Mouse (Mus musculus) stomach, embryonic 16.5 days (tissue): ENCODE measurements around the gene Amacr. TPM values are rescaled to one million over a fixed set of nuclear protein-coding genes. Genes with fewer than 3 reads are reported as not detected.

Experiments
- ATAC-seq: fragments of 200-750 bp; cut with Nextera tagmentation; 2 replicates; pipeline ENCODE4 v1.8.0; 2017; ENCODE audit warnings: moderate number of reproducible peaks, moderate TSS enrichment; ENCODE audit not compliant: insufficient read depth, low FRiP score
- H3K27ac ChIP-seq: fragments of 300-500 bp; sonication (generic); 2 replicates; pipeline ENCODE4 v1.5.1; 2014; ENCODE audit warnings: low read length
- H3K27me3 ChIP-seq: fragments of 300-500 bp; sonication (generic); 2 replicates; pipeline ENCODE4 v1.6.1; 2014; ENCODE audit warnings: low read length, control low read depth, mixed read lengths; ENCODE audit not compliant: control insufficient read depth, insufficient read depth
- H3K36me3 ChIP-seq: fragments of 300-500 bp; sonication (generic); 2 replicates; pipeline ENCODE4 v1.6.1; 2014; ENCODE audit warnings: low read length; ENCODE audit not compliant: control insufficient read depth, insufficient read depth
- H3K4me1 ChIP-seq: fragments of 300-500 bp; sonication (generic); 2 replicates; pipeline ENCODE4 v1.6.1; 2014; ENCODE audit warnings: low read length, control low read depth, mixed read lengths; ENCODE audit not compliant: control insufficient read depth, insufficient read depth
- H3K4me2 ChIP-seq: fragments of 300-500 bp; sonication (generic); 2 replicates; pipeline ENCODE4 v1.6.1; 2014; ENCODE audit warnings: low read depth, low read length, mixed read lengths
- H3K4me3 ChIP-seq: fragments of 300-500 bp; sonication (generic); replicated peaks from 2 replicates; pipeline ENCODE4 v1.5.1; 2014; ENCODE audit warnings: mild to moderate bottlenecking, low read length
- H3K9ac ChIP-seq: fragments of 300-500 bp; sonication (generic); 2 replicates; pipeline ENCODE4 v1.6.1; 2014; ENCODE audit warnings: low read length
- H3K9me3 ChIP-seq: fragments of 300-500 bp; sonication (generic); replicated peaks from 2 replicates; pipeline ENCODE4 v1.6.1; 2016; ENCODE audit warnings: low read length, control low read depth; ENCODE audit not compliant: control insufficient read depth
- WGBS: fragments of 180-500 bp; shearing (Covaris S2); extraction: QIAGEN DNeasy Blood & Tissue Kit; methylation state at CpG from one replicate; pipeline ENCODE4 v1.1.7; 2014; 5-methylcytosine and 5-hydroxymethylcytosine counted together
- polyA plus RNA-seq: library from polyadenylated mRNA; unstranded; fragments of >200 nt; fragmentation: Nextera tagmentation; extraction: Ambion mirVana; gene quantifications from 2 replicates; pipeline ENCODE4 v1.2.1, GENCODE M21; 2015

Gene Amacr
- polyA plus RNA-seq, 1 experiment from 2014 or later: 17.6 TPM

GRCm38 (mm10) chr15:11004646-11005045 lies 23.1 kb downstream of the Amacr start:
- H3K9ac ChIP-seq: no peak overlapping the region
- H3K9me3 ChIP-seq: no peaks in the 10 kb centered on the region
- no peak overlapping the region for H3K27ac ChIP-seq
- 61% methylated on average over 6 of the region's 6 CpGs for WGBS
- H3K4me1 ChIP-seq: no peaks in the 10 kb centered on the region
- no peaks in the 10 kb centered on the region for H3K27me3 ChIP-seq
- no peak overlapping the region for H3K4me2 ChIP-seq
- ATAC-seq: no peak
- H3K36me3 ChIP-seq: no peaks in the 10 kb centered on the region
- H3K4me3 ChIP-seq: no peak overlapping the region

GRCm38 (mm10) chr15:11008756-11009155 lies 27.2 kb downstream of the Amacr start:
- Histone ChIP-seq H3K27me3 (no peaks in the 10 kb centered on the region), H3K9me3 (no peaks in the 10 kb centered on the region), H3K9ac (no peak overlapping the region), H3K4me3 (no peak overlapping the region), H3K36me3 (no peaks in the 10 kb centered on the region), H3K27ac (no peak overlapping the region), H3K4me2 (no peak overlapping the region), H3K4me1 (no peaks in the 10 kb centered on the region)
- ATAC-seq: no peak
- WGBS: 29% methylated on average over 5 of the region's 5 CpGs

DNA sequence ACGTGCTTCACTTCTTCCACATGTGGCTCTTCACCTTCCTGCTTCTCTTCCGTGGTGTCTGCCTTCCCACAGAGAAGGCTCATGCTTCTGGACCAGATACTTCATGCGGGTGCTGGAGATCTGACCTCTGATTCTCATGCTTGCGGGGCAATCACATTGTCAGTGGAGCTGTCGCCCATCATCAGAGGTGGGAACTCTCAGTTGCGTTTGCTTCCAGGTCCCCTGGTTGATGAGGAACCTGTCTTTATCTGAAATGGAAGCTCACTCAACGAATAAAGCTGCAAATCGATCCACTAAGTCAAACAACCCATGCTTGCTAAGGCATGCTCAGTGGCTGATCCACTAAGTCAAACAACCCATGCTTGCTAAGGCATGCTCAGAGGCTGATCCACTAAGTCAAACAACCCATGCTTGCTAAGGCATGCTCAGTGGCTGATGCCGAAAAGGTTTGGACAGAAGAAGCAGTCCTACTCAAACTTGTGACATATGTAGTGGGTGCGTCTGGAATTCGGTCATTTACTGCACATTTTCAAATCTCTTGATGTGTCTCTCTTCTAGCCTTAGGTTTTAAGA lies 29.5 kb downstream of the Amacr start:
- Histone ChIP-seq H3K4me2 (no peak overlapping the region), H3K27me3 (no peaks in the 10 kb centered on the region), H3K4me3 (no peak overlapping the region), H3K9me3 (no peaks in the 10 kb centered on the region), H3K36me3 (no peaks in the 10 kb centered on the region), H3K27ac (no peak overlapping the region; the same call in 1 of the 2 replicates), H3K9ac (no peak overlapping the region), H3K4me1 (no peaks in the 10 kb centered on the region)
- 60% methylated on average over 11 of the region's 11 CpGs for WGBS
- ATAC-seq: no peak

DNA sequence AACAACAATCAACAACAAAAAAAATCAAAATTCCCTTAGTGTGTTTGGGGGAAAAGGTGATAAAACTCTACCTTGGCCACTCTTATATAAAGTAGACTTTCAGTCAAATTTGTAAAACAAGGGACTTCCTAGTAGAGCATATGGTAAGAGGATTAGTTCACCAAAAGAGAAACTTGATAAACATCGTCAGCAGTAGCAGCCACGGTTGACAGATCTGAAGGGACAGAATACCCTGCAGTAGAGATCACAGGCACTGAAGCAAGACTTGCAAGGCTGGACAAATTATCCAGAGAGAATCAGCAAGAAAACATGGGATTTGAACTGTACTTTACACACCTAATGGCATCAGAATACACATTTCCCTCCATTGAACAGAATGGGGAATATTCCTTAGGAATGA lies 33.4 kb downstream of the Amacr start:
- no peak overlapping the region for H3K27ac ChIP-seq
- WGBS: 59% methylated on average over 2 of the region's 2 CpGs
- H3K9ac ChIP-seq: no peak overlapping the region
- no peak for ATAC-seq
- no peak overlapping the region for H3K4me3 ChIP-seq
- H3K27me3 ChIP-seq: no peaks in the 10 kb centered on the region
- H3K4me2 ChIP-seq: no peak overlapping the region
- H3K4me1 ChIP-seq: no peaks in the 10 kb centered on the region
- H3K36me3 ChIP-seq: no peaks in the 10 kb centered on the region
- H3K9me3 ChIP-seq: no peaks in the 10 kb centered on the region

GRCm38 (mm10) chr15:11026801-11027561 lies 45.4 kb downstream of the Amacr start:
- no peak for ATAC-seq
- no peak overlapping the region for H3K4me3 ChIP-seq
- H3K4me1 ChIP-seq: no peaks in the 10 kb centered on the region
- 42% methylated on average over 4 of the region's 4 CpGs for WGBS
- H3K27me3 ChIP-seq: no peaks in the 10 kb centered on the region
- no peak overlapping the region for H3K9ac ChIP-seq
- H3K36me3 ChIP-seq: no peaks in the 10 kb centered on the region
- no peaks in the 10 kb centered on the region for H3K9me3 ChIP-seq
- H3K27ac ChIP-seq: no peak overlapping the region
- H3K4me2 ChIP-seq: no peak overlapping the region

DNA sequence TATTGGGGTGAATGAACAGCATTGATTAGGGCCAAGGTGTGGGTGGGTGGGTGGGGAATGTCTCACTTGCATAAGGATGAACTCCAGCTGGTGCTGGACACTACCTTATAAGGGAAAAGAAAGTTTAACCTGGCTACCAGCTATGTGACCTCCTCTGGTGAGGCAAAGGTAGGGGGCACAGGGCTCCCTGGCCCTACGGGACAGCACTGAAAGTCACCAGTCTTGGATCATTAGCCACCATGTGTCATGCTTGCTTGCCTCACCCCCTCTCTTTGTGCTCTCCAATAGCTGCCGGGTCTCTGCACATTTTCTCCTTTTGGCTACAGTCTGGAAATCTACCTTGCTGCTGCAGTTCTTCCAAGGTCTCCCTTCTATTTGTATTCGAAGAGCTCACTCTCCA lies 48.6 kb downstream of the Amacr start:
- H3K4me3 ChIP-seq: no peak overlapping the region
- no peaks in the 10 kb centered on the region for H3K36me3 ChIP-seq
- H3K9me3 ChIP-seq: no peaks in the 10 kb centered on the region
- H3K27ac ChIP-seq: no peak overlapping the region
- no peak overlapping the region for H3K9ac ChIP-seq
- no peak for ATAC-seq
- H3K4me1 ChIP-seq: no peaks in the 10 kb centered on the region
- H3K4me2 ChIP-seq: no peak overlapping the region
- H3K27me3 ChIP-seq: peaks cover 16% of the 10 kb centered on the region
- WGBS: 77% methylated on average over 3 of the region's 3 CpGs

DNA sequence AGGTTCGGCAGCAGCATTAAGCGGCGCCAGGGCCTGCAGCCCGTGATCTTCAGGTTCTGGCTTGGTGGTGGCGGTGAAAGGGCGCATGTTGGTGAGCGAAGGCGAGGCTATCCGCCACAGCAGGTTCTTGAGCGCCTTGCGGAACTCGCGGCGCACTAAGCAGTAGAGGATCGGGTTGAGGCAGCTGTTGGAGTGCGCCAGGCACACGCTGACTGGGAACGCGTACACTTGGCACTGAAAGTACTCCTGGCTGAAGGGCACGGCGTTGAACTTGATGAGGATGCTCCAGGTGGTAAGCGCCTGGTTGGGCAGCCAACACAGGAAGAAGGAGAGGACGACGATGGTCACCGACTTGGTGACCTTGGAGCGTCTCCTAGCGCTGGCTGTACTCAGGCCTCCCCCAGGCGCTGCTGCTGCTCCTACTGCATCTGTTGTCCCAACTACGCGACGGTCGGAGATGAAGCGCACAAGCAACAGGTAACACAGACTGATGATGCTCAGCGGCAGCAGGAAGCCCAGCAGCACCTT lies 54.5 kb downstream of the Amacr start:
- Histone ChIP-seq H3K36me3 (no peaks in the 10 kb centered on the region), H3K4me3 (peak overlapping the region; percentile 39), H3K4me1 (peaks cover 8% of the 10 kb centered on the region; the same call in 1 of the 2 replicates), H3K9me3 (no peaks in the 10 kb centered on the region), H3K27ac (no peak overlapping the region), H3K4me2 (peak overlapping the region; percentile 57), H3K9ac (no peak overlapping the region), H3K27me3 (peaks cover 49% of the 10 kb centered on the region)
- 3% methylated on average over 34 of the region's 34 CpGs for WGBS
- no peak for ATAC-seq

- H3K9me3 ChIP-seq: no peaks in the 10 kb centered on the region
- WGBS: 2% methylated on average over 49 of the region's 49 CpGs
- peak overlapping the region; percentile 57 for H3K4me2 ChIP-seq
- no peak for ATAC-seq
- H3K9ac ChIP-seq: no peak overlapping the region
- H3K4me1 ChIP-seq: peaks cover 8% of the 10 kb centered on the region; the same call in 1 of the 2 replicates
- H3K36me3 ChIP-seq: no peaks in the 10 kb centered on the region
- no peak overlapping the region for H3K27ac ChIP-seq
- peaks cover 49% of the 10 kb centered on the region for H3K27me3 ChIP-seq
- H3K4me3 ChIP-seq: peak overlapping the region; percentile 39
These were observed 55.2 kb downstream of the Amacr start for GRCm38 (mm10) chr15:11036535-11037375.

DNA sequence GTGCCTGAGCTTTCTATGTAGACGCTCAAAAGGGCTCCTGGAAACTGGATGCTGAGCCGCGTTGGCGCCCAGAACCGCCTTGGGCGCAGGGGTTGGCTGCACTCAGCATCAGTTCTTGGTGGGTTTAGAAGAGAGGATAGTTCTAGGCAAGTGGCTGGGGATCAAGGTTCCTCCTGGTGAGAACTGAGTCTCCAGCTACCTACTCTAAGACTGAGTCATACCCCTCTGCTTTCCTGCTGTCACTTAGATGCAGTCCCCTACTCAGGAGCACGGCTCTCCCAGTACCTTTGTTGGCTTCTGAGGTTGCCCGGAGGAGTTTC lies 55.8 kb downstream of the Amacr start:
- Histone ChIP-seq H3K4me1 (peaks cover 8% of the 10 kb centered on the region; the same call in 1 of the 2 replicates), H3K9ac (no peak overlapping the region), H3K36me3 (no peaks in the 10 kb centered on the region), H3K27ac (no peak overlapping the region), H3K27me3 (peaks cover 49% of the 10 kb centered on the region), H3K9me3 (no peaks in the 10 kb centered on the region), H3K4me2 (peak overlapping the region; percentile 57), H3K4me3 (peak overlapping the region; percentile 39)
- WGBS: 3% methylated on average over 8 of the region's 8 CpGs
- ATAC-seq: no peak
